Mouse (Mus musculus) right cerebral cortex, postnatal 36 days (tissue): Measurements from ENCODE around the gene Col6a1.

Source experiments
- DNase-seq, 2 experiments: peaks; one replicate each; pipeline ENCODE4 v3.0.0; 2022; ENCODE audit warnings: low spot score in 2 of 2, mixed read lengths in 1 of 2

Gene Col6a1

GRCm38 (mm10) chr10:76725682-76726285, at the start of gene Col6a1:
Col6a1 (minus strand) TSS chr10:76726168.
- DNase-seq = no peak

GRCm38 (mm10) chr10:76771624-76772023, 45.7 kb upstream of the Col6a1 start:
- DNase-seq = no peak

DNA sequence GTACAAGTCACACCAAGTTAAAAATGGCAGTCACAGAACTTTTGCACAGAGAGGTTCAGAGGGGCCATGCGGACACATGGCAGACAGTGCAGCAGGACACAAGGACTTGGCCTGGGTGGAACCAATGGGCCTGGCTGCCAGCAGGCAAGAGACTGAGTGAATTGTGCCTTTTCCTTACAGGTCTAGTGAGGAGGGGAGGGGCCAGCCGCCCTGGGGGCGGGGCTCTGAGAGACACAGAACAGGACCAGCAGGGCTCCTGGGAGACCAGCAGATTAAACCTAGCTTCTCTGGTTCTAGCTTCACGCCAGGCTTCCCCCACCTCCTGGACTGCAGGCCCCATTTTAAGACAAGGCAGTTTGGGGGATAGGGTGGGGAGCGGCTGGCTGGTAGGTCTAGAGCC, 45.1 kb upstream of the Col6a1 start:
- DNase-seq = no peak

- no peak for DNase-seq
Observed at GRCm38 (mm10) chr10:76769581-76769980, 43.6 kb upstream of the Col6a1 start.

DNA sequence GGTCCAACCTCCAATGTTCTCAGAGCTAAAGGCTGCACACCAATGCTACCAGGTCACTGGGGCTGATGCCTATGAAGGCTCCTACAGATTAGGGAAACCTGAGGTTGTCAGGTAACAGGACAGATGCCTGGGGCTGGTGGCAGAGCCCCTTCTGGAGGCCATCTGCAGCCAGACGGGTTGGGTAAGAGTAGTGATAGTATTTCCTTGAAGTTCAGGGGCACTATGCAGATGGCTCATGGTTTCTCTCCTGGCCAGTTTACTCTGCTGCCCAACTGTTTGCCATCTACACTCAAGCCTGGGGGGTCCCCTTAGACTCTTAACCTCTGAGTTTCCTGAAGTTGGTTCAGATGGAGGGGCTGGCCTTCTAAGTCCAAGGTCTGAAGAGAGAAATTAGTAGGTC, 40.2 kb upstream of the Col6a1 start:
- no peak for DNase-seq

DNA sequence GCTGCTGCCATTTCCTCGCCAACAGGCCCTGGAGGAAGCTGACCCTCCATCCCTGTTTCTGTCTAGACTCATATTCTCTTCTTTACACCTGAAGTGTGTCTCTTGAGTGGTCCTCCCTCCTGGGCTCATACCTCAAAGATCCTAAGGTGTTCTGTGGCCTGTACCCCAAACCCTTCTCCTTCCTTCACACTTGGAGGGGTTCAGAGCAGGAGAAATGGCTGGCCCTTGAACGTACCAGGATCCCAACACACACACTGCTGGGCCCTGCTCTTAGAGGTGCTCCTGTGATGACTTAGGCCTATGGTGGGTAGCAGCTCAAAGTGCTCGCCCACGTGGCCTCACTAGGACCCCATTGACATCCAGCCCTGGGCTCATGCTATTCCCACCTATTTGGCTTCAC, 39.0 kb upstream of the Col6a1 start:
- DNase-seq = no peak

GRCm38 (mm10) chr10:76763016-76763415, 37.0 kb upstream of the Col6a1 start:
- DNase-seq = no peak

- no peak for DNase-seq
Observed at GRCm38 (mm10) chr10:76762411-76762810, 36.4 kb upstream of the Col6a1 start.

GRCm38 (mm10) chr10:76759878-76760277, 33.9 kb upstream of the Col6a1 start:
- DNase-seq = no peak

- no peak for DNase-seq
Observed at GRCm38 (mm10) chr10:76753640-76754039, 27.7 kb upstream of the Col6a1 start.

GRCm38 (mm10) chr10:76744267-76744666, 18.3 kb upstream of the Col6a1 start:
- peak; percentile 52 to 80 for DNase-seq

DNA sequence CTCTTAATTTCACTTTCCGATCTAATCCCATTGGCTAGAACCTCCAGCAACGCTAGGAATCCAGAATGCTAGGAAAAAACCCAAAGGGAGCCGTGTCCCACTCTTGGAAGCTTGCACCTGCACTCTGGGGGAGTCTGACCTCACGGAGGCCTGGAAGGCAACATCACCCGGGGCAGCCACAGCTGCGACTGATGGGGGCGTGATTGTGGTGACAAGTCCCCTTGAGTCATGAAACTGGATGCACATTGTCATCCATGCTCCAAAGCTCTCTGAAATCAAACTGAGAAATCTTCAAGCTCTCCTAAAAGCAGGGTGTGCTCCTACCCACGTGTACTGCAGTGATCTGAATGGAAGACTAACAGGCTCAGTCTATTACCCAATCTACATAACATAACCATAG, 10.8 kb upstream of the Col6a1 start:
- DNase-seq = no peak

DNA sequence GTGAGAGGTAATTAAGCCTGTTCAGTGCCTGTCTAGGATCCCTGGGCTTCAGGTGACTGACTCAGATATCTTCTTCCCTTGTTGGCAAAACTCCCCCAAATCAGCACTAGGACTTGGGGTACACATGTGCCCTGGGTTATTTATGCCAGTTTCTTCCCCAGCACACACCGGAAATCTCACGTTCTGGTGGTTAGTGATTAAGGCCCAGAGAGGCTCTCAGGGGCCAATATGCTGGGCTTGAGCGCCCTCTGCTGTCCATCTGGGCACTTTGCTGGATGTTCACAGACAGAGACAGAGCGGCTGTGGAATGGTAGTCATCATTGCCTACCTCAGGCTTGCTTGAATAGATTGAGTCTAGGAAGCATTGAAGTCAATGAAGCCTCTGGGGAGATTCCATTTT, 9.0 kb upstream of the Col6a1 start:
- peak; percentile 64 to 74 for DNase-seq

GRCm38 (mm10) chr10:76733677-76734068, 7.7 kb upstream of the Col6a1 start:
- no peak for DNase-seq

- peak in 1 of 2 experiments; percentile 56 for DNase-seq
Observed at GRCm38 (mm10) chr10:76732881-76733676, 7.1 kb upstream of the Col6a1 start.

DNA sequence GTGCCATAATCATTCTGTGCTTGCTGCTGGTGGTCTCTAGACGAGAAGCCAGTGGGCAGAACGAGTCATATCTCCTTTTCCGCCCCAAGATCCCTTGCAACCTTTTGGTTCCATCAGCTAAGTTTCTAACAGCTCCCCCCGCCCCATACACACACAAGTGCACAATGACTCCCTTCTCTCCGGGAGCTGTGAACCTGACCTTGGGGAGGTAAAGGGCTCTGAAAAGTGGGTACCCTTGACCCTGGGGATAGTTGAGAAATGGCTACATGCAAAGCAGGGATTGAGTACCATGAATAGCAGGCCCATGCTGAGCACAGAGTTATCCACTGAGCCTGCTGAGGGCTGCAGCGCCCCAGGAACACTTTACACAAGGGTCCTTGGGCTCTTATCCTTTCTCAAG, 6.4 kb upstream of the Col6a1 start:
- DNase-seq = no peak

DNA sequence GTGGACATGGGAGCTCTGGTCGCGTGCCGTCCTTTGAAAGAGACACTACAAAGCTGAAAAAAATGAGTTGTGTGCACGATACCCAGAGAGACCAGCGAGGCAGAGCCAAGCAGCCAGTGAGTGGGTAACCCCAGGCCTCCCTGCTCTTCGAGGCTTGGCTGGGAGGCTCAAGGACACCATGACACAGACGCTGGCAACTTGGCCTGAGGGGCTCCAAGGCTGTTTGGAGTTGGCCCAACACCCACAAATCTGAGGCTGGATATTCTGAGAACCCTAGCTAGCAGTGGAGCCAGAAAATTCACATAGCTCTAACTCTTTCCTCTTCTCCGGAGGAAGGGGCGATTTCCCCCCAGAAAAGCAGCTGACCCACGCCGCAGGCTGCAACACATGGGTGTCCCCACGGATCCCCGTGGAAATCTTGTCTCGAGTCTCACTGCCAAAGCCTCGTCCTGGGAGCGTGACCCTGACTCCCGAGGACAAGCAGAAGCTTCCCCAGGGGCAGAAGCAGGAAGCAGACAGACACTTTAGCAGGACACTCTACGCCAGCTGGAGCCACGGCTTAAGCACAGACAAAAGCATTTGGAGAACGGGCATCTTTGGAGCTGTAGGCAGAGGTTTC, 5.8 kb upstream of the Col6a1 start:
- DNase-seq = no peak

- peak; percentile 68 to 72 for DNase-seq
Observed at GRCm38 (mm10) chr10:76729631-76730620, 4.0 kb upstream of the Col6a1 start.

DNA sequence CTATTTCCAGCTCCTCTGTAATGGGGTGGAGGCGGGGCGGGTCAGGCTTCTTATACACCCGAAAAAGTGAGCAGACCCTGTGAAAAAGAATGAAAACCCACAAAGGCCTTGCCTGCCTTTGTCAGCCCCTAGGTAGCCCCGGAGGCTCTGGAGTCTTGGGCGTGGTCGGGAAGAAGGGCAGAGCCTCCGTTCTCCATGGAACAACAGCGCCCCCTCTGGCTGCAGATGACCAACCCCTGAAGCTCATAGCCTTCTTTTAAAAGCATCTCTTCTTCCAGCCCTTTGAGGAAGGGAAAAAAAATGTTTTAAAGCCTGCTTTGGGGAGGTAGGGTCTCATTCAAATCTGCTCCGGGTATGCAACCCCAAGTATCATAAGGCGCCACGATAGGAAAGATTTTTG, 2.4 kb upstream of the Col6a1 start:
- no peak for DNase-seq

- DNase-seq = no peak
Observed at GRCm38 (mm10) chr10:76727301-76727700, 1.3 kb upstream of the Col6a1 start.

- DNase-seq = no peak
Observed at GRCm38 (mm10) chr10:76726866-76727265, 898 bp upstream of the Col6a1 start.

- no peak for DNase-seq
Observed at GRCm38 (mm10) chr10:76725097-76725496, 871 bp downstream of the Col6a1 start.
